Mouse (Mus musculus): ENCODE results near the gene Sqstm1.

GRCm38 (mm10) chr11:50154166-50154565, 56.5 kb downstream of the Sqstm1 start:
- TF ChIP-seq CTCF (IDR thresholded peaks at IDR 0.05) (no peak), EP300 (IDR thresholded peaks at IDR 0.05; ENCODE audit: insufficient read depth, low read depth, low read length) (no peak), POLR2A (IDR thresholded peaks at IDR 0.05; ENCODE audit: insufficient read depth, low read depth, low read length) (no peak)
